ENCODE assay signal across 26 mouse cellular contexts in genomic region chr8:92336041-92336440, GRCm38 (mm10). TPM values are rescaled to one million over a fixed set of nuclear protein-coding genes. Genes with fewer than 3 reads are reported as not detected.
"Had no signal": no experiment of that assay in that cellular context is flagged by ENCODE, and none has a peak within 500 bp of the region (broad histone marks: within the 10 kb centered on the region; RNA-seq: fewer than 3 reads in every experiment).

No protein-coding gene starts in this region.

- H3K27me3 ChIP-seq: heart, embryonic 15.5 days; hindbrain, embryonic 13.5 days; hindbrain, embryonic 15.5 days; liver, embryonic 13.5 days had no signal

- ATAC-seq: forebrain, postnatal 0 days; hindbrain, postnatal 0 days; intestine, embryonic 16.5 days had no signal

- H3K27ac ChIP-seq: heart, adult 2 months; hindbrain, embryonic 13.5 days; hindbrain, embryonic 15.5 days; hindbrain, postnatal 0 days; layer of hippocampus, adult 2 months; left cerebral cortex, adult 2 months; limb, embryonic 10.5 days; limb, embryonic 12.5 days; liver, embryonic 13.5 days had no signal

- DNase-seq: forebrain, postnatal 0 days; gastrocnemius, postnatal 10 days; gastrocnemius, postnatal 25 days; heart, adult 2 months; heart, postnatal 14 days; kidney, adult 11 months; kidney, adult 2 months; kidney, postnatal 10 days; kidney, postnatal 25 days; kidney, postnatal 4 days; liver; liver, embryonic 13.5 days had no signal

- H3K36me3 ChIP-seq: heart, embryonic 15.5 days; hindbrain, embryonic 15.5 days; limb, embryonic 12.5 days had no signal

- H3K9me3 ChIP-seq: heart, embryonic 15.5 days; hindbrain, embryonic 13.5 days; hindbrain, embryonic 15.5 days; limb, embryonic 10.5 days; limb, embryonic 12.5 days; liver, embryonic 13.5 days had no signal

- H3K4me1 ChIP-seq: hindbrain, embryonic 15.5 days; liver, embryonic 13.5 days had no signal

- H3K4me3 ChIP-seq: heart, adult 2 months; heart, embryonic 15.5 days; hindbrain, embryonic 13.5 days; hindbrain, embryonic 15.5 days; layer of hippocampus, adult 2 months; left cerebral cortex, adult 2 months; limb, embryonic 10.5 days; limb, embryonic 12.5 days; liver, embryonic 13.5 days had no signal

- H3K4me2 ChIP-seq: heart, embryonic 11.5 days; heart, embryonic 15.5 days; hindbrain, embryonic 13.5 days; hindbrain, embryonic 15.5 days; limb, embryonic 12.5 days; liver, embryonic 11.5 days; liver, embryonic 13.5 days had no signal

- H3K9ac ChIP-seq: forebrain, postnatal 0 days; heart, embryonic 15.5 days; hindbrain, embryonic 13.5 days; hindbrain, embryonic 15.5 days; limb, embryonic 12.5 days; liver, embryonic 13.5 days had no signal

RNA-seq across cellular contexts. Expression of gene Irx5, which starts 21.4 kb away (rescaled TPM):
- total RNA-seq: hematopoietic stem cell, adult 5-6 weeks; left cerebral cortex, postnatal 14 days had no signal
- polyA plus RNA-seq: intestine, embryonic 14.5 days; intestine, embryonic 16.5 days had no signal
